Mouse (Mus musculus): ENCODE measurements around the gene Tomm7. TPM values are rescaled to one million over a fixed set of nuclear protein-coding genes. Genes with fewer than 3 reads are reported as not detected.
"Not testable (repeated sequence)": the region's sequence is repeated elsewhere in the genome, so short reads cannot be mapped to it uniquely, and the experiment has no call there.

The Tomm7 gene
- total RNA-seq, 2 experiments from 2014 or later = 73.7 to 80.6 TPM

GRCm38 (mm10) chr5:23862291-23862690 lies 18.3 kb upstream of the Tomm7 start:
- TF ChIP-seq CTCF (conservative IDR thresholded peaks at IDR 0.05) = no peak
- DNase-seq (ENCODE audit: low spot score in 2 of 2) = no peak
- Histone ChIP-seq H3K4me3 (no peak overlapping the region), H3K27ac (no peak overlapping the region)

DNA sequence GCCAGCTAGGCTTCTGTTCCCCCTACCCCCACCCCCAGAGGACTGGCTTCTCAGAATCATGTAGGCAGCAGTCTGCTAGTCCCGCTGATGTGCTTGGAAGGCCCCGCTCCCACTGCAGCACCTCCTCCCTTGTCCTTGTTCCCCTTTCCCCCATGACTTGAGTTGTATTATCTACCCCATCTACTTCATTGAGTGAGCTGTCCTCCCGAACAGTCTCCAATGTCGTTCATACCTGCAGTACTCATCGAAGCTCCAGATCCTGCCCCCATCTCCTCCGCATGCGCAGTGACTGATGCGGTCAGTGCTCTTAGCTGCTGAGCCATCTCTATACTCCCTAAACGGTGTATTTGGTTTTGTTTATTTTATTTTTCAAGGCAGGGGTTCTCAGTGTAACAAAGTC lies 17.8 kb upstream of the Tomm7 start:
- Histone ChIP-seq H3K27ac (no peak overlapping the region), H3K4me3 (no peak overlapping the region)
- DNase-seq (ENCODE audit: low spot score in 2 of 2) = no peak
- no peak for TF ChIP-seq CTCF (conservative IDR thresholded peaks at IDR 0.05)

GRCm38 (mm10) chr5:23859896-23860295 lies 15.9 kb upstream of the Tomm7 start:
- no peak for TF ChIP-seq CTCF (conservative IDR thresholded peaks at IDR 0.05)
- Histone ChIP-seq H3K27ac (no peak overlapping the region), H3K4me3 (no peak overlapping the region)
- no peak for DNase-seq (ENCODE audit: low spot score in 2 of 2)

- Histone ChIP-seq H3K27ac (no peak overlapping the region), H3K4me3 (no peak overlapping the region)
- no peak for DNase-seq (ENCODE audit: low spot score in 2 of 2)
- TF ChIP-seq CTCF (conservative IDR thresholded peaks at IDR 0.05) = no peak
Measured at GRCm38 (mm10) chr5:23859087-23859718, 15.2 kb upstream of the Tomm7 start.

- TF ChIP-seq CTCF (conservative IDR thresholded peaks at IDR 0.05) = peak; percentile 61
- H3K4me3 ChIP-seq = no peak overlapping the region
Measured at GRCm38 (mm10) chr5:23858643-23859042, 14.7 kb upstream of the Tomm7 start.

DNA sequence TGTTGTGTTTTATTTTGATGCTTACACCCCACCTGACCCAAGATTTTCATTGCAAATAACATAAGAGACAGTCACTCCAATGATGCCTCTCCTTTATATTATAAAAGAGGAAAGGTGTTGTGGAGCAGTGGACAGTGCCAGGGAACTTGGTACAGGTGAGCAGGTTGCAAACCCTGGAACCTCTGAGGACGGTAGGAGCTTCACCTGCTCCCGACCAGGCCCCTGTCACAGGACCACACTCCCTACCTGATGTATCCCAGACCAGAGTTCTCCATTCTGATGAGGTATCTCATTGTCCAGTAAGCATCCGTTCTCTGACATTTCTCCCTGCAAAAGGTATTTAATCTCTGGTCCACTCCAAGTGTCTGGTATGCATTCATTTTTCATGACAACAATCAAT lies 14.0 kb upstream of the Tomm7 start:
- Histone ChIP-seq H3K4me3 (no peak overlapping the region), H3K27ac (no peak overlapping the region)
- no peak for TF ChIP-seq CTCF (conservative IDR thresholded peaks at IDR 0.05)
- no peak for DNase-seq (ENCODE audit: low spot score in 2 of 2)

More at GRCm38 (mm10) chr5:23858643-23859042, 14.7 kb upstream of the Tomm7 start:
- DNase-seq (ENCODE audit: low spot score in 2 of 2) = no peak
- no peak overlapping the region for H3K27ac ChIP-seq

GRCm38 (mm10) chr5:23857189-23857588 lies 13.2 kb upstream of the Tomm7 start:
- DNase-seq (ENCODE audit: low spot score in 2 of 2) = no peak
- Histone ChIP-seq H3K4me3 (no peak overlapping the region), H3K27ac (no peak overlapping the region)
- TF ChIP-seq CTCF (conservative IDR thresholded peaks at IDR 0.05) = no peak

DNA sequence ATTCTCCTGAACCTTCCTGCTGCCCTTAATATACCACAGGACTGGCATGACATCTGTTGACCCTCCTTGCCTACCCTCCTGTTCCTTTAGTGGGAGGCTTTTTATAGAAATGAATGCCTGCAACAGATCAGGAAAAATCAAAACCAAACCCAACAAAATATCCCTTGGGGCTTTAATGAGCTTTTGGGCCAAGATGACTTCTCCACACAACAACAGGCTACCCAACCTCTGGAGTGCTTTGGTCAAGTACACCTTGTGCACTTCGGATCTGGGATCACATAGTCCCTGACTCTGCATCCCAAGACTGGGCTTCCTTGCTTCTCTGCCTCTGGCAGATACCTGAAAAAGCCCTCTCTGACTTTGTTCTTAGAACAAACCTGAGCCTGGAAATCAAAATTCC lies 12.2 kb upstream of the Tomm7 start:
- no peak for TF ChIP-seq CTCF (conservative IDR thresholded peaks at IDR 0.05)

GRCm38 (mm10) chr5:23855484-23855883 lies 11.5 kb upstream of the Tomm7 start:
- no peak for DNase-seq (ENCODE audit: low spot score in 2 of 2)
- no peak for TF ChIP-seq CTCF (conservative IDR thresholded peaks at IDR 0.05)
- no peak overlapping the region for H3K4me3 ChIP-seq
- H3K27ac ChIP-seq = no peak overlapping the region

More for the DNA sequence above, 12.2 kb upstream of the Tomm7 start:
- no peak for DNase-seq (ENCODE audit: low spot score in 2 of 2)
- no peak overlapping the region for H3K27ac ChIP-seq
- H3K4me3 ChIP-seq = no peak overlapping the region

DNA sequence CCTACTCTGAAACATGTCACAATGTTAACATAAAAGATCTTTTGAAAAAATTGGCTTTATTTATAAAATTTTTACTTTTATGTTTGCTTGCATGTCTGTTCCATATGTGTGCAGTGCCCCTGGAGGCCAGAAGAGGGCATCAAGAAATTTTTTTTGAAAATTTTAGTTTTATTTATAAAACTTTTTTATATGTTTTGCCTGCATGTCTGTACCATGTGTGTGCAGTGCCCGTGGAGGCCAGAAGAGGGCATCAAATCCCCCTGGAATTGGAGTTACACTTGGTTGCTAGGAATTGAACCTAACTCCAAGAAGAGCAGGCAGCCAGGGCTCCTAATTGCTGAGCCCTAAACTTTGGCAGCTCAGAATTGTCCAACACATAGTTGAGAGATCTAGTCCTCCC lies 9.0 kb upstream of the Tomm7 start:
- H3K27ac ChIP-seq; H3K4me3 ChIP-seq; DNase-seq (ENCODE audit: low spot score in 2 of 2): not testable (repeated sequence)
- peak; percentile 69 for TF ChIP-seq CTCF (conservative IDR thresholded peaks at IDR 0.05)

DNA sequence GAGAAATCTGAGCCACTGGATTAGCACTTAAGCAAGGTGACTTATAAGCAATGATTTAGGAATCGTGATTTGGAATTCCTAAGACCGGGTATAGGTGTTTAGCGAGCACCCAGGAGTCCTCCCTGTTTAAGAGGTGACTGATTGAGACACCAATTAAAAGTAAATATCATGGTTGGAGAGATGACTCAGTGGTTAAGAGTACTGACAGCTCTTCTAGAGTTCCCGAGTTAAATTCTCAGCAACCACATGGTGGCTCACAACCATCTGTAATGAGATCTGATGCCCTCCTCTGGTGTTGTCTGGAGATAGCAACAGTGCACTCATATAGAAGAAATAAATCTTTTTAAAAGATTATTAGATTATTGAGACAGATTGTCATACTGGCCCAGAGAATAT lies 7.2 kb upstream of the Tomm7 start:
- H3K27ac ChIP-seq = peak overlapping the region; percentile 75

GRCm38 (mm10) chr5:23850345-23851159 lies 6.6 kb upstream of the Tomm7 start:
- peak; percentile 85 for TF ChIP-seq CTCF (conservative IDR thresholded peaks at IDR 0.05)
- peak; percentile 87 to 92 for DNase-seq (ENCODE audit: low spot score in 2 of 2)
- Histone ChIP-seq H3K4me3 (peak overlapping the region; percentile 73), H3K27ac (peak overlapping the region; percentile 75)

More for the DNA sequence above, 7.2 kb upstream of the Tomm7 start:
- DNase-seq (ENCODE audit: low spot score in 2 of 2) = peak in 1 of 2 experiments; percentile 10
- peak overlapping the region; percentile 73 for H3K4me3 ChIP-seq
- peak; percentile 68 for TF ChIP-seq CTCF (conservative IDR thresholded peaks at IDR 0.05)

- no peak for TF ChIP-seq CTCF (conservative IDR thresholded peaks at IDR 0.05)
- no peak for DNase-seq (ENCODE audit: low spot score in 2 of 2)
- Histone ChIP-seq H3K4me3 (no peak overlapping the region), H3K27ac (peak overlapping the region; percentile 93)
Measured at GRCm38 (mm10) chr5:23845141-23845540, 1.2 kb upstream of the Tomm7 start.

GRCm38 (mm10) chr5:23844531-23844841 lies 525 bp upstream of the Tomm7 start:
- Histone ChIP-seq H3K27ac (peak overlapping the region; percentile 93), H3K4me3 (peak overlapping the region; percentile 95)
- TF ChIP-seq CTCF (conservative IDR thresholded peaks at IDR 0.05) = no peak
- DNase-seq (ENCODE audit: low spot score in 2 of 2) = peak in 1 of 2 experiments; percentile 42
